Mouse (Mus musculus) adrenal gland, postnatal 36 days (tissue): ENCODE measurements around the gene S1pr4. TPM values are rescaled to one million over a fixed set of nuclear protein-coding genes. Genes with fewer than 3 reads are reported as not detected.

Experiments
- DNase-seq, 2 experiments: peaks; one replicate each; pipeline ENCODE4 v3.0.0; 2021; ENCODE audit warnings: mixed read lengths in 1 of 2
- long read RNA-seq, 2 experiments: library from polyadenylated mRNA; stranded (forward); transcript quantifications; one replicate each; pipeline ENCODE4 v2.0.0; 2021; ENCODE audit warnings: borderline sequencing depth in 2 of 2
- total RNA-seq, 2 experiments: library from RNA; stranded (reverse); gene quantifications; 2 replicates each; pipeline ENCODE4 v1.2.3; 2021

Gene S1pr4
- total RNA-seq = 1 to 10 TPM; 1.1 to 1.2 TPM
- long read RNA-seq, experiment 1, transcript S1pr4-201 (1 exons, 2,386 nt) = major isoform, 6 of 6 reads
- long read RNA-seq, experiment 1, partial matches to known transcripts = 0 of 6 reads
- long read RNA-seq, experiment 1, other reads (novel, unspliced or antisense) = 0 of 6 reads
- long read RNA-seq, experiment 2 = 0 reads

- no peak for DNase-seq
Observed at GRCm38 (mm10) chr10:81500032-81500431, at the start of gene S1pr4. TSS of gene S1pr4 (minus strand) at chr10:81500132.

- no peak for DNase-seq
Observed at GRCm38 (mm10) chr10:81548944-81549343, 49.0 kb upstream of the S1pr4 start.

GRCm38 (mm10) chr10:81546788-81547571 is 47.0 kb upstream of the S1pr4 start:
- DNase-seq = no peak

DNA sequence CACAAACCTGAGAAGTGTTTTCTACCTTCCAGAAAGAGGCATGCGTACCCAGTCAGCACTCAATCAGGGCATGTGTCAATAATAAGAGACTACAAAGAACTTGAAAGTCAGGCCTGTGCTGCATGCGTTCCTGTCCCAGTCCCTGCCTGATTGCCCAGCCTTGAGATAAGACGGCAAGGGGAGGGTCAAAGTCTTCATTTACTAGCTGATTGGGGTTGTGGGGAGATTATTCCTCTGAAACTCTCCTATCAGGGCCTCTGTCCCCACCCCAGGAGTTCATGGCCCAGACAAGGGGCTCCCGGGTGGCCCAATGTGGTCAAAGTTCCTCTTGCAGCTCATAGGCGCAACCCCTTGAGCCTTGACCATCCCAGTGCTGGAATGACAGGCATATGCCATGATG is 46.4 kb upstream of the S1pr4 start:
- DNase-seq = no peak

DNA sequence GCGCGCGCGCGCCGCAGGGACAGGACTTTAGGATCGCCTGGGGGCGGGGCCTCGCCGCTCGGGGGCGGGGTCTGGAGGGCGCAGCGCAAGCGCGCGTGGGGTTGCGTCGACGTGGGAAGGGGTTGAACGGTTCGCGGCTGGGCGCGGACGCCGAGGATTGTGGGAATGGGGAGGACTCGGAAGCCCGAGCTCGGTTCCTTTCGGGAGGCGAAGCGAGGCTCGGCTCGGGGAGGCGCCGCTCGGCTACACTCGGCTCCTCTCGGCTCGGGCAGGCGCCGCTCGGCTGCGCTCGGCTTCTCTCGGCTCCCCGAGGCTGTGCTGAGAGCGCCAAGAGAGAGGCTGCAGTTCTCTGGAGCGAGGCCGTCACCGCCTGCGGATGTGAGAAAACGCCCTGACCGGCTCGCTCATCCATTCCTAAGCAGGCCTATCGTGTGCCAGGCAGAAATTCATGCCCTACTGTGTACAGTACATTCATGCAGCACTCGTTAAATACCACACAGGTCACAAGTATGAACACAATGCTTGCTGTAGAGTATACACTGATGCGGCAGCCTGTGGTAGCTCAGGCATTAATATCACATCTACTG is 45.3 kb upstream of the S1pr4 start, which contains the start of gene Gna11:
TSS of gene Gna11 (minus strand) at position 30 of the 587 bp plus-strand sequence.
- peak; percentile 100 for DNase-seq

- DNase-seq = no peak
Observed at GRCm38 (mm10) chr10:81544296-81545160, 44.6 kb upstream of the S1pr4 start.

GRCm38 (mm10) chr10:81543633-81544032 is 43.7 kb upstream of the S1pr4 start:
- no peak for DNase-seq

- no peak for DNase-seq
Observed at GRCm38 (mm10) chr10:81542727-81543460, 43.0 kb upstream of the S1pr4 start.

GRCm38 (mm10) chr10:81541803-81542202 is 41.9 kb upstream of the S1pr4 start:
- peak; percentile 63 to 73 for DNase-seq

GRCm38 (mm10) chr10:81541363-81541762 is 41.4 kb upstream of the S1pr4 start:
- DNase-seq = no peak

DNA sequence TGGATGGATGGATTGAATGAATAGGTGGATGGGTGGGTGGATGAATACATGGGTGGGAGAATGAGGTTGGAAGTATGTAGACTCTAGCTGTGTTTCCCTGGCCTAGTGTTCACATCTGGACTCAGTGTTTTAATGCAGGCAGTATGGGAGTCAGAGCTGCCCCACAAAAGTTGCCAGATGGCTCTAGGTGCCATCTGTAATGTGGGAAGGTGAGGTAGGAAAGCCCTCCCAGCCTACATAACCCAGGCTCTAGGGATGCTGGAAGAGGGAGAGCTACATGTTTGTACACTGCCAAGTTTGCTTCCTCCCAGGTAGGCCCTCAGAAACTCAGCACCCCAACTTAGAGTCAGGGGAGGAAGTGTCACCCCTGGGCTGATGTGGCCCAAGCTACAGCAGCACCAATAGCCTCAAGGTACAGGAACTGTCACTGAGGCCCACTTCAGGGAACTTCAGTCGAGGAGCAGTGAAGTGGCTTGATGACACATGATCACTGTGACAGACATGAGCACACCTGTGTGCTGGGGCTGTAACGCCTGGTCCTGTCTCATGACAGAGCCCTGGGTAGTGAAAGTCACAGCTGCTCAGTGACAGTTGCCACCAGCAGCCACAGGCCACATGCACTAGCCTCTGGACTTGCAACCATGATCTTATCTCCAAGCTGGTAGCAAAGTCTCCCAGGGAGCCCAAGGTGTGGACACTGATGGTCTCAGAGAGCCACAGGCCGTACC is 38.6 kb upstream of the S1pr4 start:
- no peak for DNase-seq

GRCm38 (mm10) chr10:81537429-81537828 is 37.5 kb upstream of the S1pr4 start:
- no peak for DNase-seq

GRCm38 (mm10) chr10:81536734-81537133 is 36.8 kb upstream of the S1pr4 start:
- no peak for DNase-seq

GRCm38 (mm10) chr10:81534826-81535225 is 34.9 kb upstream of the S1pr4 start:
- no peak for DNase-seq

DNA sequence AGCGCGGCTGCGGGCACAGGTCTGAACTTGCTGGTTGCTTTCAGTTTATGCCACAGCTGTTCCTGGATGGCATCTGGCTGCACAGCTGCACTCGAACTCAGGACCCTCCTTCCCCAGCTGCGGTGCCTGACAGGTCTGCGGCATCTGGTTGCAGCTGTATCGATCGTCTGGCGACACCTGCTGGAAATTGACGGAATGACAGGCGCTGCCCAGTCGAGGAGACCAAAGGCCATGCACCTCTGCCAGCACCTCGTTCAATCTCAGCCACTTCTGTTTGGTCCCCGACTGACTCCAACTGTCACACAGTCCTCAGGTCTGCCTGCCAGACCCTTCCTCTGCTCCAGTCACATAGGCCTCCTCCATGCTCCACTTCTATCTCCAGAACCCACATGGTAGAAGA is 26.8 kb upstream of the S1pr4 start:
- peak; percentile 88 to 89 for DNase-seq

DNA sequence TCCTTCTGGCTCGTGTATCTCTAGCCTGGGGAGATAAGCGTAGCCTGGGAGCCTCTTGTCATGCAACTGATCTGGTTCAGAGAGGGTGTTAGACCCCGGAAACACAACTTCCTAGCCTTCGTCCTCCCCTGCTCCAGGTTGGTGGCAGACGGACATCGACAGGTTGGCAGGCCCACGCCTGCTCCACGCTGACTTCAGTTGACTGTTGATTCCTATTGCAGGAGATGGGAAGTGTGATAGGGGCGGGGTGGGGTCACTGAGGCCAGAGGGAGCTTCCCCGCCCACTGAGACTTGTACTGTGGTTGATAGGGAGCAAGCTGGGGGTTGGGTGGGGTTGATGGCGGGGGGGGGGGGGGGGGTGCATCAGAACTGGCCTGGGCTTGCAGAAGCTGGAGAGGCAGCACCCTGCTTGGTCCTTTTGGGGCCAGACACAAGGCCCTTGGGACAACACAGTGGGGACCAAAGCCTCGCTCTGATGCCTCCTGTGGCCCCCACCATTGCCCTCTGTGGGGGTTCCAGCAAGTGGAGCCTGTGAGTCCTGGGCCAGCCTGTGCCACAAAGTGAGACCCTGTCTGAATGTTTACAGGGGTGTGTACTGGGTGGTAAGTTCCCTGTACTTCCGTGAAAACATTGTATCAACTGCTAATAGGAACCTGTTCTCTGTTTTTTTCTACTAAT is 25.2 kb upstream of the S1pr4 start:
- DNase-seq = no peak

GRCm38 (mm10) chr10:81524051-81524605 is 24.2 kb upstream of the S1pr4 start, which contains the start of gene Gna15:
TSS of gene Gna15 (minus strand) at chr10:81524225.
- DNase-seq = no peak

DNA sequence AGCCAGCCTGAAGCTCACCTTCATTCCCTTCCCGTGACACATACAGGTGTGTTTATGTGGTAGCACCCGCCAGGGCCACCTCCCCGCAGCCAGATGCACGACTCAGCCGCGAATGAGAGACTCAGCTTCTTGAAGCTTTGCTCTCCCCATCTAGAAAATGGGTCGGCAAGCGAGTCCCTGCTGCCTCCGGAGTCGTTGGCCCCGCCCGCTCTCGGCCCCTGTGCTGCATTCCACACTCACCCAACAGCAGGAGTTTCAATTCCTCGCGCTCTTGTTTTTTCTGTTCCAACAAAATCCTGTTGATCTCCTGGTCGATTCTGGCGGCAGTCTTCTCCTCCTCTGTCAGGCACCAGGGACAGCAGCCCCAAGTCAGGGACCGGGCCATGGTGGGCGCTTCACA is 23.6 kb upstream of the S1pr4 start:
- no peak for DNase-seq

DNA sequence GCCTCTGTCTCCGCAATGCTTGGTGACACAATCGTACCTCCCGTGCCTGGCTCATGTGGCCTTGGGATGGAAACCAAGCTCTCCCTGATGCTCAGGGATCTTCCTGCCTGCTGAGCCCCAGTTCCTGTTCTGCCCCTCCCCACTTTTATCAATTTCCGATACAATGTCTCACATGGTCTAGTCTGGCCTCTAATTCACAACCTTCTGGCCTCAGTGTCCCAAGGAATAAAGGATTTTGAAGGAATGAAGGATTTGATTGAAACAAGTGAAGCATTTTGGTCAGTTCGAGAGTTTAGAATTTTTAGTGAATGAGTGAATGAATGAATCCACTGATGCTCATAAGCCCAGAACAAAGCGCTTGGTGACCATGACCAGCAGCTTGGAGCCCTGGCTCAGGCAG is 23.2 kb upstream of the S1pr4 start:
- no peak for DNase-seq

DNA sequence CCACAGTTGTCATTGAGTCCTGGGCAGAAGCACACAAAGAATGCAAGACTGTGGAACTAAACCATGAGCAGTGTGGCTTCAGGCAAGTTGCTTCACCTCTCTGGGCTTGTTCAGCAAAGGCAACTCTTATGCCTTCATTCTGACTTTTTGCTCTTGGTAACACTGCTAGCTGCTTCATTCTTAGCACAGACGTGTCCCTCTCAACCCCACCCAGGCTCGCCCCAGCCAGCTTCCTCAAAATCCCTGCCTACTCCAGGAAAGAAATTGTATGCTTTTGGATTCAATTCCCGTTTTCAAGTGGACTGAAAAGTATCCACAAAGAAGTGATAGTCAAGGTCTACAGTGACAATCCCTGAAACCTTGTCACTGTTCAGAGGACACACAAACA is 20.0 kb upstream of the S1pr4 start:
- DNase-seq = no peak
